Mouse (Mus musculus) brain, embryonic 14.5 days (tissue): ENCODE measurements around the gene Bub1b. TPM values are rescaled to one million over a fixed set of nuclear protein-coding genes. Genes with fewer than 3 reads are reported as not detected.

Experiments
- DNase-seq: peaks from one replicate; pipeline ENCODE4 v3.0.0-alpha.2; 2011; ENCODE audit warnings: low read depth
- CTCF ChIP-seq: fragments of 200-500 bp; IDR thresholded peaks from 2 replicates; pipeline ENCODE4 v1.5.1; 2012; ENCODE audit warnings: inconsistent platforms, mild to moderate bottlenecking, moderate library complexity, borderline replicate concordance; ENCODE audit not compliant: insufficient read depth, insufficient read length; ENCODE audit errors: extremely low read depth
- POLR2A ChIP-seq: fragments of 200-500 bp; IDR thresholded peaks from 2 replicates; pipeline ENCODE4 v1.6.1; 2012; ENCODE audit warnings: mild to moderate bottlenecking, inconsistent platforms, borderline replicate concordance; ENCODE audit not compliant: poor library complexity, insufficient read depth, insufficient read length, severe bottlenecking; ENCODE audit errors: extremely low read depth
- polyA plus RNA-seq: library from polyadenylated mRNA; depleted of rRNA; stranded (reverse); fragments of >200 nt; gene quantifications from 2 replicates; pipeline ENCODE4 v1.2.3, GENCODE M21; 2012; rRNA removed

Bub1b gene
- polyA plus RNA-seq, 1 experiment, result 18.9 TPM

DNA sequence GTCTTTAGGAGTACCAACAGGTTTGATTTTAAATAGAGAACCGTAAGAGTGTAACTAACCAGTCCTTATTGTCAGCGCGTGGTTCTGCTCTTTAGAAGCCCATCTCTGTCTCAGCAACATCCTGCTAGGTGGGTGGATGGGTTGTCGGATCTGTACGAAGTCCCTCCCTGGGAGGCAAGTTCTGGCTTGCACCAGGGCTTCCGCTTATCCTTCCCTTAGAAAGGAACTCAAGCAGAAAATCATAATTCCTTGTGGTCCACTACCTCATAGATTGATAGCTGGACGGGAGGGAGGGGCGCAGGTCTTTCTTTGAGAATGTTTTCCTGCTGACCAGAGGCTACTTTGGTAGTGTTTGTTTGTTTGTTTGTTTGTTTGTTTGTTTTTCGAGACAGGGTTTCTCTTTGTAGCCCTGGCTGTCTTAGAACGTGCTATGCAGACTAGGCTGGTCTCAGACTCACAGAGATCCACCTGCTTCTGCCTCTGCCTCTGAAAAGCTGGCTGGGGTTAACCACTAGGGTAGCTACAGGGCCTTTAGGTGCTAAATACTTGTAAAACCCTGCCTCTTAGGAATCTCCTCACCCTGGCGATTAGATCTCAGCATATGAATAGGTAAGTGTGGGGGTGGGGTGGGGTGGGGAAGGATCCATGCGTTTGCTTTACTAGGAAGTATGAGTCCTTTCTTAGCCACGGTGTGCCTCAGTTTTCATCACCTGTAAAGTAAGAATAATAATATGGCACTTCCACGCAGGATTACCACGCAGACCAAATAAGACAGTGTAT lies 75.9 kb downstream of the Bub1b start:
- no peak for DNase-seq
- TF ChIP-seq CTCF (no peak), POLR2A (no peak)

DNA sequence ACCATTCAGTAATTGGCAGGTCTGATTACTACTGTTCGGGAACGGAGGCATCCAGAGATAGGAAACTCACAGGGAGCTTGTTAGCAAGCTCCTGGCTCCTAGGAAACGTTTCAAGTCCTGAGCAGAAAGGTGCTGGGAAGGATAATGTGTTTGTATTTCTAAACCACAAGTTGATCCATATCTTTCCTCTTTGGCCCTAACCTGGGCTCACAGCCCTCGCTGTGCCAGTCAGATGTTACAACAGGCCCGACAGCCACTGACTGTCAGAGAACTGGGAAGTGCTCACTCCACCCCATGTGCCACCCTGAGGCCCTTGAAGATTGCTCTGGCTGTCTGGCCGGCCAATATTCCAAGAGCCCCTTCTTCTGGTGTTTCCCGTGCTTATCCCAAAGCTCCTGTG lies 76.5 kb downstream of the Bub1b start:
- TF ChIP-seq POLR2A (no peak), CTCF (no peak)
- no peak for DNase-seq

DNA sequence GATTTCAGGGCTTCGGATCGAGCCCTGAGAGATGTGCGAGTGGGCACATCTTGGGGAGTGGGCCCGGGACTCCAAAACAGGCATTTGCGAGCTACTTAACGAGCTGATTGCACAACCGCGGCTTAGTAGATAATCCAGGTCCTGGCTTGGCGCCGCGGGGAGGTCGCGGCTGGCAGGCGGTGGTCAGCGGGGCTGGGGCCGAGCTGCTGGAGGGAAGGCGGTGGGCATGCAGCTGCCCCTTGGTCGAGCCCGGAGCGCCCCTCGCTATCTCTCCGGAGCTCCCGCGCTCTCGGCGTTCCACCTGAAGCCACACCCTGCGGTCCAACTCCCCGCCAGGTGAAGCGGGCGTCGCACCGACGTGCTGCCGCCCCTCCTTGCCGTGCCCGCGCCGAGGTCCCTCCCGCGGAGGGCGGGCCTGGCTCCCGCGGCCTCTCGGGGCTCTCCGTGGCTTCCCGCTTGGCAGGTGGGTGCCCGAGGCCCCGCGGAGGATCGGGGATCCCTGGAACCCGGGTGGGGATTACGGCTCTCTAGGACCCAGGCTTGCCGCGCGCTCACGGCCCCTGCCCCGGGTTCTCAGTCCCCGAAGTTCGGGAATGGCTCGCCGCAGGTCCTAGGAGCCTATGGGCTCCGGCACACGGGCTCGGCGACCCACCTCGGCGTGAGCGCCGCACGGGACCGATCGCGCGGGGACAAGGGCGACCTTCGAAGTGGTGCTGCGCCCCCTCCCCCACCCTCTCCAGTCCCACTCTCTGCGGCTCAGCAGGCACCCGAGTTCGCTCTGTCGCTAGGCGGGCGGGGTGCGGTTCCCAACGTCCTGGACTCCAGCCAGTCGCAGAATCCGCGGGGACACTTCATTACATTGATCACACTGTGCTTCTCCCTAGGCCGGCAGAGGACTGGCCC lies 79.1 kb downstream of the Bub1b start:
- DNase-seq, result peak; percentile 25

DNA sequence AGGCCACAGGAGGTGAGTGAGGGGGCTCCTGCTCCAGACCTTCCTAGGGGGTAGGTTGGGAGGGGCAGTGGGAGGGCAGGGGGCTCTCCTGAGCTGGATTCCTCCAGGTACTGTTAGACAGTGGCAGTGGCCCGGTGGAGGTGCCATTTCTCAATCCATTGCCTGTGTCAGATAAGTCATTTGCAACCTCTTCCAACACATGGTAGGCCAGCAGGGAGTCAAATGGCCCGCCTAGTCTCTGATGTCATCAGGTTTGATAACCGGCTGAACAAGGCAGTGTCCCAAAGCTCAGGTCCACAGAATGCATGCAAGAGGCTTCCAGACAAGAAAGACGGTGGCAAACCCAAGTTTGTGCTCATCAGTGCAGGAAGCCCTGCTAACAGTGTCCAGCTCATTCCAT lies 79.8 kb downstream of the Bub1b start:
- TF ChIP-seq CTCF, result no peak
- DNase-seq, result no peak

More for the DNA sequence above, 79.1 kb downstream of the Bub1b start:
- TF ChIP-seq CTCF, result no peak
- TF ChIP-seq POLR2A, result no peak

DNA sequence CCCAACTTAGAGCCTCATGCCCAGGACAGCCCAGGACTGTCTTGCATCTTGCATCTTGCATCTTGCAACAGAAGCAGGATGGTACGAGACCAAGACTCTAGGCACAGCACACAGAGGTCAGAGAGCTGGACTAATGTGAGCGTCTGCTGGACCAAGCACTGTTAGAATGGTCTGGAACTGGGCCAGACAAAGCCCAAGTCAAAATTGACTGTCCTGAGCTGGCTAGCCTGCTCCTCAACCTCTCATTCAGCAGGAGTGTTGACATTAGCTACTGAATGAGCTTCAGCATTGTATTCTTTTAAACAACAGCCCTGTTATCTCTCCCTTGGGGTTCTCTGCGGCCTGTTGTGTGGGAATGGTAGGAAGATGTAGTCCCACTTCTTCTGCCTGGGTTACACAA lies 81.6 kb downstream of the Bub1b start:
- TF ChIP-seq POLR2A (no peak), CTCF (no peak)
- DNase-seq, result no peak

DNA sequence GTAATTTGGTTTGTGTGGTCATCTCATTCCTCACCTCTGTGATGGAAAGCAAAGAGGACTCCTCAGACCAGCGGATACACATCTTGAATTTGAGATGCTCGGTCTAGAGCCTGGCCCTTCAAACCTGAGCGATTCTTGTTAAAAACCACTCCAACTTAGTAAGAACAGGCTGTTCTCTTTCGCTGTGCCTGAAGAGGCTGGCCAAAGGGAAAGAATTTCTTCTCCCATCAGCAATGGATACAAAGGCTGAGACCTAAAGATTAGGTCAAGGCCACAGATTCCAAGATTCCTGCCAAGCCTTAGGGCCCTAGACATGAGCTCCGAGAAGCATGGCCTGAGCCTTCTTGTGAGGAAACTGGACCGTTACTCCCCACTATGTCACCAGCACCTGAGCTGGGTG lies 82.9 kb downstream of the Bub1b start:
- no peak for DNase-seq

DNA sequence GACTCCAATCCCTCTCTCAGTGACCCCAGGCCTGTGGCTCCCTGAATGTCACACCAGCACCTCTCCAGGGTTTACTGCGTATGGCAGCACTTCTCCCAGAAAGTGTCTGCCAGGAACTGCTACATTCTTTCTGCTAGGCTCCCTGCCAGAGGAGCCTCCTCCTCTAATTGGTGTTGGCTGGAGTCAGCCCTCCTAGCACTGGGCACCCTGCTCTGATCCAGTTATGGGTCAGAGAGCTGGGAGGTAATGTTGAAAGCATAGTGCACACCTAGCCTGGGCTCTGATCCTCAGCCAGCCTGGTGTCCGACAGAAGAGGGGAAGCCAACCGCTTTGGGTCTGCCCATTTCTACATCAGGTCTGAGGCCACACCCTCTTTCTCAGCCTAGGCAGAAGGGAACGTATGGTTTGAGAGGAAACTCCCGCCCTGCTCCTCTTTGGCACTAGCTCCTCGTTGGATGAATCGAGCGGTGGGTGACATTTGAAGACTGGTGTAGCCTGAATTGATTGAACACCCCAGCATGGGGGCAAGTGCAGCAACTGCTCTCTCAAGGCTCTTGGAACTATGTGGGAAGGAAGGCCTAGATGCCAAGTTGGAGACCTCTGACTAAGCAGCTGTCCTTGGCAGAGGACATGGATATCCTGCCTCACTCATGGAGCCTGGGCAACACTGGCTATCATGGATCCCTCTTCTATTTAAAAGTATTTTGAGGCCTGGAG lies 84.7 kb downstream of the Bub1b start:
- DNase-seq, result no peak
- TF ChIP-seq POLR2A (no peak), CTCF (no peak)

More for the DNA sequence above, 82.9 kb downstream of the Bub1b start:
- TF ChIP-seq CTCF, result no peak
- no peak for TF ChIP-seq POLR2A

DNA sequence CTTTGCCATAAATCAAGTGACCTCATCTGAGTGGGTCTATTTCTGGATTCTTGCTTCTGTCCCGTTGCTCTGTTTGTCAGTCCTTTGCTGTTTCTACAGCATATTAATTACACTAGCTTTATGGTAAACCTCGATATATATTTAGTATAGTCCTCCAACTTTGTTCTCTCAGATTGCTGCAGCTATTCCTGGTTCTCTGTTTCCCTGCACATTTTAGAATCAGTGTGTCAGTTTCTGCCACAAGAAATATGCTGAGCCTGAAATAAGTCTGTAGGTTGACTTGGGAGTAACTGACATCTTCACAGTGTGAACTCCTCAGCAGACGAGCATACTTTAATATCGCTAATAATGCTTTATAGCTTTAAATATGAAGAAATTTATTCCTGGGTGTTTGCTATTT lies 87.1 kb downstream of the Bub1b start:
- no peak for TF ChIP-seq POLR2A
- no peak for TF ChIP-seq CTCF
- no peak for DNase-seq

DNA sequence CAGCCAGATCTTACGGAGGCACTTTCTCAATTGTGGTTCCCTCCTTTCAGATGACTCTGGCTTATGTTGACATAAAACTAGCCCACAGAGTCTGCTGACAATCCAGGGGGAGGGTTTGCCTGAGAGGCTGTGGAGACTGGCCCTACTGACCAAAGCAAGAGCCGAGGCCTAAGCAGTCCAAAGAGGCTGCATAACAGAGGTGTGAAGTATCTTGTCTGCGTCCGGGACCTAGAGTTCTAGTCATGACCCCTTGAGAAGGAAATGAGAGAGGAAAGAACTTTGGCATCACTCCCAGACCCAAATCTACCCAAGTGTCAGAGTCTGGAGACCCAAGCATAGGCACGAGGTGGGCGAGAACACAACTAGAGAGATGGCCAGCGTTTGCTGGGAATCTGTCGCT lies 88.7 kb downstream of the Bub1b start:
- no peak for TF ChIP-seq POLR2A
- no peak for TF ChIP-seq CTCF
- no peak for DNase-seq

DNA sequence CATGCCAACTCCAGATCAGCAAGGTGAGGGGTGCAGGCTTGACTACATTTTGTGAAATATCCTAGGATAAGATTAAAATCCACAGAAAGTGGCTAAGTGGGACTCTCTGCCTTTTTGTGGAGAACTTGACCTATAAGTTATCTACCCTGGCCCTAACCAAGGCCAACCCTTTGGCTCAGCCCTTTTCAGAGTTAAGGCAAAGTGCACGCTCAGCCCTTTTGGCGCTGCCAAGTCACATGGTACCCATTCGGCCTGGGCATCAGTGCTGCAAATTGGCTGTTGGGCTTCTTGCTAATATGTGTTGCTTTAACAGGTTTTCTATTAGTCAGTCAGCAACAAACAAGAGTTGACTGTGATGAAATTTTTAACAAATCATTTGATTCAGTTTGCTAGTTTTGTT lies 89.8 kb downstream of the Bub1b start:
- DNase-seq, result no peak
- TF ChIP-seq CTCF (no peak), POLR2A (no peak)

DNA sequence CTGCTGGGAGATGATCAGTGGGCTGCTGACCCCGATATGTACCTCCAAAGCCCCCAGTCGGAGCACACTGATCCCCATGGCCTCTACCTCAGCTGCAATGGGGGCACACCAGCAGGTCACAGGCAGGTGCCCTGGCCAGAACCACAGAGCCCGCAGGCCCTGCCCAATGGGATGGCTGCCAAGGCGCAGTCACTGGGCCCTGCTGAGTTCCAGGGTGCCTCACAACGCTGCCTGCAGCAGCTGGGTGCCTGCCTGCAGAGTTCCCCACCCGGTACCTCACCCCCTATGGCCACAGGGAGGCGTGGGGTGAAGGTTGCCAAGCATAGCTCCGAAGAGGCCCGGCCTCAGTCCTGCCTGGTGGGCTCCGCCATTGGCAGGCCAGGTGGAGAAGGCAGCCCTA lies 91.9 kb downstream of the Bub1b start:
- no peak for DNase-seq

More for the DNA sequence above, 91.9 kb downstream of the Bub1b start:
- TF ChIP-seq CTCF (no peak), POLR2A (no peak)

Other genes with a start within 250 kb of the Bub1b start
- gene Gpr176, start 224.8 kb upstream of the Bub1b start, polyA plus RNA-seq, result 1.4 and 2.9 TPM in 2 replicates
- gene Eif2ak4, start 209.6 kb upstream of the Bub1b start, polyA plus RNA-seq, result 18.5 and 19.1 TPM in 2 replicates
- 195 and 222 TPM in 2 replicates for gene Srp14, start 118.5 kb upstream of the Bub1b start, polyA plus RNA-seq
- 10.6 and 13.7 TPM in 2 replicates for gene Bmf, start 48.5 kb upstream of the Bub1b start, polyA plus RNA-seq
- 24.9 and 41.3 TPM in 2 replicates for gene Pak6, start 65.1 kb downstream of the Bub1b start, polyA plus RNA-seq
- 0.14 and 0.62 TPM in 2 replicates for gene Ankrd63, start 105.8 kb downstream of the Bub1b start, polyA plus RNA-seq
- gene Plcb2, start 130.2 kb downstream of the Bub1b start, polyA plus RNA-seq, result 0.95 and 1.1 TPM in 2 replicates
- gene Inafm2, start 147.5 kb downstream of the Bub1b start, polyA plus RNA-seq, result 11.1 and 11.7 TPM in 2 replicates
- gene Ccdc9b, start 164.4 kb downstream of the Bub1b start, polyA plus RNA-seq, result 2.3 TPM in 2 replicates
- 0.16 TPM in 1 of 2 replicates, not detected in the other for gene Phgr1, start 174.6 kb downstream of the Bub1b start, polyA plus RNA-seq
- gene Disp2, start 181.5 kb downstream of the Bub1b start, polyA plus RNA-seq, result 75.9 and 108 TPM in 2 replicates
- gene Knstrn, start 215.8 kb downstream of the Bub1b start, polyA plus RNA-seq, result 24.4 and 34.1 TPM in 2 replicates